Mouse (Mus musculus): ENCODE data around the gene Disc1. TPM values are rescaled to one million over a fixed set of nuclear protein-coding genes. Genes with fewer than 3 reads are reported as not detected.

Gene Disc1
- polyA plus RNA-seq, 1 experiment from 2014 or later: 2.7 TPM

- H3K36me3 ChIP-seq: no peaks in the 10 kb centered on the region
- ATAC-seq (replicated peaks; ENCODE audit: insufficient number of reproducible peaks, insufficient read depth, low FRiP score, low read depth): no peak
- H3K4me3 ChIP-seq: peak overlapping the region; percentile 32
- 23% methylated on average over 10 of the region's 10 CpGs for WGBS
- peaks cover 23% of the 10 kb centered on the region for H3K4me1 ChIP-seq (replicated peaks)
- peak overlapping the region; percentile 35; the same call in 1 of the 2 replicates for H3K9ac ChIP-seq
- H3K9me3 ChIP-seq (replicated peaks): no peaks in the 10 kb centered on the region
- 0 out of 2 replicates have a peak overlapping the region, but pooled peaks have one; percentile 24 for H3K27ac ChIP-seq
- H3K4me2 ChIP-seq: peak overlapping the region; percentile 58
- no peaks in the 10 kb centered on the region for H3K27me3 ChIP-seq
These were observed 133.0 kb downstream of the Disc1 start for GRCm38 (mm10) chr8:125187044-125187443.

- Histone ChIP-seq H3K9me3 (replicated peaks) (no peaks in the 10 kb centered on the region), H3K36me3 (no peaks in the 10 kb centered on the region), H3K4me3 (no peak overlapping the region), H3K27me3 (no peaks in the 10 kb centered on the region), H3K4me1 (replicated peaks) (peaks cover 21% of the 10 kb centered on the region), H3K4me2 (no peak overlapping the region), H3K27ac (no peak overlapping the region), H3K9ac (no peak overlapping the region)
- ATAC-seq (replicated peaks; ENCODE audit: insufficient number of reproducible peaks, insufficient read depth, low FRiP score, low read depth): no peak
- WGBS: 73% methylated on average over 5 of the region's 5 CpGs
These were observed 139.7 kb downstream of the Disc1 start for GRCm38 (mm10) chr8:125193701-125194100.

GRCm38 (mm10) chr8:125195121-125195520, 141.1 kb downstream of the Disc1 start:
- WGBS: 64% methylated on average over 9 of the region's 9 CpGs
- Histone ChIP-seq H3K9me3 (replicated peaks) (no peaks in the 10 kb centered on the region), H3K4me3 (no peak overlapping the region), H3K27me3 (no peaks in the 10 kb centered on the region), H3K9ac (no peak overlapping the region), H3K36me3 (no peaks in the 10 kb centered on the region), H3K4me2 (no peak overlapping the region), H3K27ac (no peak overlapping the region), H3K4me1 (replicated peaks) (peaks cover 31% of the 10 kb centered on the region)
- no peak for ATAC-seq (replicated peaks; ENCODE audit: insufficient number of reproducible peaks, insufficient read depth, low FRiP score, low read depth)

- Histone ChIP-seq H3K4me2 (no peak overlapping the region), H3K4me3 (no peak overlapping the region), H3K4me1 (replicated peaks) (peaks cover 34% of the 10 kb centered on the region), H3K27me3 (no peaks in the 10 kb centered on the region), H3K36me3 (no peaks in the 10 kb centered on the region), H3K9me3 (replicated peaks) (no peaks in the 10 kb centered on the region), H3K9ac (no peak overlapping the region; the same call in 1 of the 2 replicates), H3K27ac (peak overlapping the region; percentile 35; the same call in 1 of the 2 replicates)
- 80% methylated on average over 14 of the region's 14 CpGs for WGBS
- no peak for ATAC-seq (replicated peaks; ENCODE audit: insufficient number of reproducible peaks, insufficient read depth, low FRiP score, low read depth)
These were observed 142.6 kb downstream of the Disc1 start for GRCm38 (mm10) chr8:125196573-125197094.

- Histone ChIP-seq H3K4me2 (no peak overlapping the region), H3K27me3 (no peaks in the 10 kb centered on the region), H3K9me3 (replicated peaks) (no peaks in the 10 kb centered on the region), H3K27ac (peak overlapping the region; percentile 65; the same call in 1 of the 2 replicates), H3K9ac (no peak overlapping the region), H3K36me3 (no peaks in the 10 kb centered on the region), H3K4me1 (replicated peaks) (peaks cover 38% of the 10 kb centered on the region), H3K4me3 (no peak overlapping the region)
- no peak for ATAC-seq (replicated peaks; ENCODE audit: insufficient number of reproducible peaks, insufficient read depth, low FRiP score, low read depth)
- WGBS: 70% methylated on average over 7 of the region's 7 CpGs
These were observed 143.5 kb downstream of the Disc1 start for GRCm38 (mm10) chr8:125197341-125198002.

GRCm38 (mm10) chr8:125198420-125199196, 144.6 kb downstream of the Disc1 start:
- H3K27me3 ChIP-seq: no peaks in the 10 kb centered on the region
- peak overlapping the region; percentile 65 for H3K27ac ChIP-seq
- no peak overlapping the region for H3K4me3 ChIP-seq
- no peak overlapping the region for H3K9ac ChIP-seq
- no peaks in the 10 kb centered on the region for H3K36me3 ChIP-seq
- ATAC-seq (replicated peaks; ENCODE audit: insufficient number of reproducible peaks, insufficient read depth, low FRiP score, low read depth): no peak
- WGBS: 51% methylated on average over 9 of the region's 9 CpGs
- no peaks in the 10 kb centered on the region for H3K9me3 ChIP-seq (replicated peaks)
- no peak overlapping the region for H3K4me2 ChIP-seq
- peaks cover 45% of the 10 kb centered on the region for H3K4me1 ChIP-seq (replicated peaks)

GRCm38 (mm10) chr8:125199197-125199939, 145.4 kb downstream of the Disc1 start:
- Histone ChIP-seq H3K9ac (no peak overlapping the region), H3K4me2 (no peak overlapping the region), H3K4me1 (replicated peaks) (peaks cover 45% of the 10 kb centered on the region), H3K27me3 (no peaks in the 10 kb centered on the region), H3K27ac (peak overlapping the region; percentile 65), H3K9me3 (replicated peaks) (no peaks in the 10 kb centered on the region), H3K4me3 (no peak overlapping the region), H3K36me3 (no peaks in the 10 kb centered on the region)
- ATAC-seq (replicated peaks; ENCODE audit: insufficient number of reproducible peaks, insufficient read depth, low FRiP score, low read depth): no peak
- 62% methylated on average over 16 of the region's 16 CpGs for WGBS

- H3K27me3 ChIP-seq: no peaks in the 10 kb centered on the region
- H3K4me2 ChIP-seq: no peak overlapping the region
- no peaks in the 10 kb centered on the region for H3K9me3 ChIP-seq (replicated peaks)
- H3K36me3 ChIP-seq: no peaks in the 10 kb centered on the region
- H3K9ac ChIP-seq: no peak overlapping the region
- peaks cover 45% of the 10 kb centered on the region for H3K4me1 ChIP-seq (replicated peaks)
- WGBS: 76% methylated on average over 13 of the region's 13 CpGs
- H3K27ac ChIP-seq: 0 out of 2 replicates have a peak overlapping the region, but pooled peaks have one; percentile 65
- no peak overlapping the region for H3K4me3 ChIP-seq
- no peak for ATAC-seq (replicated peaks; ENCODE audit: insufficient number of reproducible peaks, insufficient read depth, low FRiP score, low read depth)
These were observed 146.4 kb downstream of the Disc1 start for GRCm38 (mm10) chr8:125200273-125200863.

GRCm38 (mm10) chr8:125201650-125202049, 147.7 kb downstream of the Disc1 start:
- H3K4me1 ChIP-seq (replicated peaks): peaks cover 36% of the 10 kb centered on the region
- H3K9ac ChIP-seq: no peak overlapping the region
- no peaks in the 10 kb centered on the region for H3K9me3 ChIP-seq (replicated peaks)
- no peak overlapping the region for H3K4me2 ChIP-seq
- WGBS: 67% methylated on average over 6 of the region's 6 CpGs
- H3K27me3 ChIP-seq: no peaks in the 10 kb centered on the region
- no peak overlapping the region for H3K27ac ChIP-seq
- H3K4me3 ChIP-seq: no peak overlapping the region
- ATAC-seq (replicated peaks; ENCODE audit: insufficient number of reproducible peaks, insufficient read depth, low FRiP score, low read depth): no peak
- H3K36me3 ChIP-seq: no peaks in the 10 kb centered on the region

- peaks cover 29% of the 10 kb centered on the region for H3K4me1 ChIP-seq (replicated peaks)
- H3K27me3 ChIP-seq: no peaks in the 10 kb centered on the region
- WGBS: 56% methylated on average over 9 of the region's 9 CpGs
- H3K9me3 ChIP-seq (replicated peaks): no peaks in the 10 kb centered on the region
- H3K36me3 ChIP-seq: no peaks in the 10 kb centered on the region
- no peak overlapping the region for H3K4me3 ChIP-seq
- no peak for ATAC-seq (replicated peaks; ENCODE audit: insufficient number of reproducible peaks, insufficient read depth, low FRiP score, low read depth)
- H3K4me2 ChIP-seq: no peak overlapping the region
- no peak overlapping the region for H3K27ac ChIP-seq
- H3K9ac ChIP-seq: no peak overlapping the region
These were observed 149.0 kb downstream of the Disc1 start for GRCm38 (mm10) chr8:125203016-125203415.

GRCm38 (mm10) chr8:125205556-125205955, 151.6 kb downstream of the Disc1 start:
- no peaks in the 10 kb centered on the region for H3K36me3 ChIP-seq
- no peak overlapping the region for H3K27ac ChIP-seq
- no peak for ATAC-seq (replicated peaks; ENCODE audit: insufficient number of reproducible peaks, insufficient read depth, low FRiP score, low read depth)
- H3K9ac ChIP-seq: no peak overlapping the region
- H3K4me2 ChIP-seq: no peak overlapping the region
- WGBS: 93% methylated on average over 4 of the region's 4 CpGs
- no peaks in the 10 kb centered on the region for H3K27me3 ChIP-seq
- H3K9me3 ChIP-seq (replicated peaks): no peaks in the 10 kb centered on the region
- H3K4me1 ChIP-seq (replicated peaks): peaks cover 16% of the 10 kb centered on the region
- no peak overlapping the region for H3K4me3 ChIP-seq

Measured in heart, embryonic 15.5 days (tissue).